Mouse (Mus musculus) CH12.LX (cell line): Measurements from ENCODE around the gene Fam210b. TPM values are rescaled to one million over a fixed set of nuclear protein-coding genes. Genes with fewer than 3 reads are reported as not detected.

Source experiments
- DNase-seq: peaks from one replicate; pipeline ENCODE4 v3.0.0-alpha.2; 2013; ENCODE audit errors: extremely low read depth
- H3K27ac ChIP-seq: 2 replicates; pipeline ENCODE4 v1.5.1; 2012; ENCODE audit warnings: low read depth, mild to moderate bottlenecking, control low read depth, moderate library complexity; ENCODE audit not compliant: insufficient read depth
- H3K27me3 ChIP-seq: replicated peaks from 2 replicates; pipeline ENCODE3; 2012; ENCODE audit warnings: inconsistent platforms
- H3K36me3 ChIP-seq, 2 experiments: replicated peaks in 1 of 2; 2 replicates each; pipeline versions ENCODE3 to v1.6.1; 2012; ENCODE audit warnings: inconsistent platforms in 1 of 2, low read length in 1 of 2, mild to moderate bottlenecking in 1 of 2, mixed read lengths in 1 of 2, moderate library complexity in 1 of 2; ENCODE audit not compliant: control insufficient read depth in 1 of 2, insufficient read depth in 1 of 2
- H3K4me1 ChIP-seq, 2 experiments: 2 replicates each; pipeline ENCODE4 v1.6.1; 2012; ENCODE audit warnings: inconsistent platforms in 1 of 2, moderate library complexity in 1 of 2; ENCODE audit not compliant: insufficient read depth in 2 of 2, control insufficient read depth in 1 of 2
- H3K4me2 ChIP-seq: 2 replicates; pipeline ENCODE4 v1.6.1; 2012; ENCODE audit warnings: low read depth, mild to moderate bottlenecking, control low read depth; ENCODE audit not compliant: poor library complexity, insufficient read depth, severe bottlenecking
- H3K4me3 ChIP-seq, 3 experiments: fragments of 150-350 bp in 1 of 3; sonication (generic) in 1 of 3; replicated peaks in 1 of 3; 2 replicates each; pipeline versions ENCODE3 to v1.5.1; 2011 to 2012; ENCODE audit warnings: low read depth in 2 of 3, low read length in 2 of 3, mild to moderate bottlenecking in 2 of 3, moderate library complexity in 2 of 3, control low read depth in 1 of 3, improper control_type of control experiment in 1 of 3, inconsistent platforms in 1 of 3, mixed read lengths in 1 of 3; ENCODE audit not compliant: poor library complexity in 1 of 3
- H3K79me2 ChIP-seq: replicated peaks from 2 replicates; pipeline ENCODE4 v1.6.1; 2012; ENCODE audit warnings: mild to moderate bottlenecking, moderate library complexity; ENCODE audit not compliant: control insufficient read depth, poor library complexity, insufficient read depth, severe bottlenecking; ENCODE audit errors: extremely low read depth
- H3K9ac ChIP-seq: 2 replicates; pipeline ENCODE4 v1.6.1; 2012; ENCODE audit warnings: low read depth, mild to moderate bottlenecking, control low read depth, moderate library complexity; ENCODE audit not compliant: insufficient read depth
- H3K9me3 ChIP-seq: replicated peaks from 2 replicates; pipeline ENCODE3; 2012; ENCODE audit warnings: low read length, inconsistent platforms, mixed read lengths
- BHLHE40 ChIP-seq: IDR thresholded peaks from 2 replicates; pipeline ENCODE4 v1.6.1; 2011; ENCODE audit warnings: mild to moderate bottlenecking, low read depth, low read length, improper control_type of control experiment
- CHD1 ChIP-seq: IDR thresholded peaks from 2 replicates; pipeline ENCODE4 v1.6.1; 2012; ENCODE audit warnings: low read depth, low read length, improper control_type of control experiment, inconsistent platforms
- CHD2 ChIP-seq: IDR thresholded peaks from 2 replicates; pipeline ENCODE4 v1.6.1; 2011; ENCODE audit warnings: low read length, improper control_type of control experiment
- CTCF ChIP-seq, 2 experiments: IDR thresholded peaks in 1 of 2; conservative IDR thresholded peaks in 1 of 2; 2 replicates each; pipeline ENCODE4 v1.5.1; 2011 to 2012; ENCODE audit warnings: low read depth in 2 of 2, low read length in 2 of 2, improper control_type of control experiment in 1 of 2, inconsistent platforms in 1 of 2, mild to moderate bottlenecking in 1 of 2, moderate library complexity in 1 of 2
- ELF1 ChIP-seq: IDR thresholded peaks from 2 replicates; pipeline ENCODE4 v1.6.1; 2014; ENCODE audit warnings: low read depth, mild to moderate bottlenecking, inconsistent platforms, low read length, improper control_type of control experiment
- EP300 ChIP-seq: IDR thresholded peaks from 2 replicates; pipeline ENCODE4 v1.6.1; 2011; ENCODE audit warnings: low read length, improper control_type of control experiment
- ETS1 ChIP-seq: conservative IDR thresholded peaks from 2 replicates; pipeline ENCODE4 v1.6.1; 2012; ENCODE audit warnings: low read depth, mild to moderate bottlenecking, inconsistent platforms, low read length, improper control_type of control experiment, moderate library complexity
- HCFC1 ChIP-seq: IDR thresholded peaks from 2 replicates; pipeline ENCODE4 v1.6.1; 2012; ENCODE audit warnings: low read depth, mild to moderate bottlenecking, inconsistent platforms, low read length, improper control_type of control experiment
- IRF4 ChIP-seq: IDR thresholded peaks from 2 replicates; pipeline ENCODE4 v1.6.1; 2014; ENCODE audit warnings: low read depth, mild to moderate bottlenecking, inconsistent platforms, low read length, improper control_type of control experiment
- JUN ChIP-seq: IDR thresholded peaks from 2 replicates; pipeline ENCODE4 v1.6.1; 2011; ENCODE audit warnings: low read depth, mild to moderate bottlenecking, low read length, improper control_type of control experiment, moderate library complexity; ENCODE audit not compliant: insufficient read depth
- JUND ChIP-seq: conservative IDR thresholded peaks from 2 replicates; pipeline ENCODE4 v1.6.1; 2011; ENCODE audit warnings: low read depth, low read length, improper control_type of control experiment
- MAFK ChIP-seq: IDR thresholded peaks from 2 replicates; pipeline ENCODE4 v1.6.1; 2011; ENCODE audit warnings: low read length, improper control_type of control experiment; ENCODE audit not compliant: insufficient replicate concordance
- MAX ChIP-seq: IDR thresholded peaks from 2 replicates; pipeline ENCODE4 v1.6.1; 2011; ENCODE audit warnings: low read length, improper control_type of control experiment
- MAZ ChIP-seq: IDR thresholded peaks from 2 replicates; pipeline ENCODE4 v1.6.1; 2012; ENCODE audit warnings: low read depth, mild to moderate bottlenecking, inconsistent platforms, low read length, improper control_type of control experiment, moderate library complexity
- MXI1 ChIP-seq: IDR thresholded peaks from 2 replicates; pipeline ENCODE4 v1.6.1; 2011; ENCODE audit warnings: mild to moderate bottlenecking, low read depth, low read length, improper control_type of control experiment
- MYC ChIP-seq: IDR thresholded peaks from 2 replicates; pipeline ENCODE4 v1.6.1; 2011; ENCODE audit warnings: low read depth, mild to moderate bottlenecking, improper control_type of control experiment, low read length
- NELFE ChIP-seq: IDR thresholded peaks from 2 replicates; pipeline ENCODE4 v1.6.1; 2011; ENCODE audit warnings: low read depth, low read length, improper control_type of control experiment
- PAX5 ChIP-seq: IDR thresholded peaks from 2 replicates; pipeline ENCODE4 v1.6.1; 2012; ENCODE audit warnings: low read length, inconsistent platforms, mixed read lengths
- RAD21 ChIP-seq: IDR thresholded peaks from 2 replicates; pipeline ENCODE4 v1.6.1; 2011; ENCODE audit warnings: low read depth, mild to moderate bottlenecking, low read length, improper control_type of control experiment, moderate library complexity
- RCOR1 ChIP-seq: conservative IDR thresholded peaks from 2 replicates; pipeline ENCODE4 v1.6.1; 2012; ENCODE audit warnings: low read depth, mild to moderate bottlenecking, inconsistent platforms, low read length, improper control_type of control experiment
- SIN3A ChIP-seq: IDR thresholded peaks from 2 replicates; pipeline ENCODE4 v1.6.1; 2012; ENCODE audit warnings: low read length, improper control_type of control experiment, inconsistent platforms
- SMC3 ChIP-seq: IDR thresholded peaks from 2 replicates; pipeline ENCODE4 v1.6.1; 2011; ENCODE audit warnings: low read depth, low read length, improper control_type of control experiment
- TCF12 ChIP-seq: IDR thresholded peaks from 2 replicates; pipeline ENCODE4 v1.6.1; 2014; ENCODE audit warnings: low read depth, mild to moderate bottlenecking, inconsistent platforms, low read length, improper control_type of control experiment
- UBTF ChIP-seq: IDR thresholded peaks from 2 replicates; pipeline ENCODE4 v1.6.1; 2012; ENCODE audit warnings: low read depth, mild to moderate bottlenecking, inconsistent platforms, low read length, improper control_type of control experiment, moderate library complexity
- USF1 ChIP-seq: IDR thresholded peaks from 2 replicates; pipeline ENCODE4 v1.6.1; 2014; ENCODE audit warnings: low read depth, mild to moderate bottlenecking, inconsistent platforms, low read length, improper control_type of control experiment
- USF2 ChIP-seq: conservative IDR thresholded peaks from 2 replicates; pipeline ENCODE4 v1.6.1; 2011; ENCODE audit warnings: low read depth, low read length, improper control_type of control experiment
- ZC3H11A ChIP-seq: IDR thresholded peaks from 2 replicates; pipeline ENCODE4 v1.6.1; 2012; ENCODE audit warnings: low read depth, mild to moderate bottlenecking, inconsistent platforms, low read length, improper control_type of control experiment
- ZKSCAN1 ChIP-seq: IDR thresholded peaks from 2 replicates; pipeline ENCODE4 v1.6.1; 2012; ENCODE audit warnings: low read depth, inconsistent platforms, low read length, improper control_type of control experiment, borderline replicate concordance
- ZMIZ1 ChIP-seq: IDR thresholded peaks from 2 replicates; pipeline ENCODE4 v1.6.1; 2012; ENCODE audit warnings: low read depth, mild to moderate bottlenecking, inconsistent platforms, low read length, improper control_type of control experiment
- ZNF384 ChIP-seq: IDR thresholded peaks from 2 replicates; pipeline ENCODE4 v1.6.1; 2012; ENCODE audit warnings: low read depth, low read length, improper control_type of control experiment, inconsistent platforms
- dilution Hi-C: fragments of 300-500 bp; cut with MboI; formaldehyde crosslinking; loops from 2 replicates; pipeline ENCODE4 v1.14.3; 2020; ENCODE audit warnings: low sequenced_read_pairs; ENCODE audit not compliant: extremely low pct_unique_long_range_greater_than_20kb, extremely low pct_ligation_motif_present
- in situ Hi-C: fragments of 300-500 bp; cut with MboI; formaldehyde crosslinking; loops from 3 replicates; pipeline ENCODE4 v1.14.3; 2019; ENCODE audit warnings: low sequenced_read_pairs, low pct_ligation_motif_present, low pct_unique_long_range_greater_than_20kb, mixed read lengths
- polyA plus RNA-seq: library from polyadenylated mRNA; unstranded; fragments of >175 nt; gene quantifications from 2 replicates; pipeline ENCODE4 v1.2.1, GENCODE M21; 2012; ENCODE audit warnings: low read depth; ENCODE audit not compliant: insufficient read length
- total RNA-seq, 2 experiments: library from RNA; depleted of rRNA; stranded (reverse); fragments of 300-350 nt in 1 of 2; fragments of >200 nt in 1 of 2; gene quantifications; 2 replicates each; pipeline ENCODE4 v1.2.3; 2012 to 2014

Gene Fam210b
- total and polyA plus RNA-seq, 3 experiments = 0.68 to 1.5 (median 1.2) TPM

GRCm38 (mm10) chr2:172399901-172400300 lies 54.5 kb downstream of the Fam210b start:
- TF ChIP-seq MAZ (no peak), EP300 (0 out of 2 replicates have a peak, but pooled peaks have one; percentile 16), MXI1 (peak; percentile 39; the same call in 1 of the 2 replicates), CHD2 (0 out of 2 replicates have a peak, but pooled peaks have one; percentile 12), ETS1 (peak; percentile 19; the same call in 1 of the 2 replicates)
- DNase-seq = peak; percentile 82
- peak overlapping the region; percentile 64 for H3K27ac ChIP-seq

GRCm38 (mm10) chr2:172401116-172401825 lies 55.9 kb downstream of the Fam210b start:
- peaks cover 0 to 14% of the 10 kb centered on the region in 2 experiments for H3K36me3 ChIP-seq
- no peaks in the 10 kb centered on the region; the same call in 1 of the 2 replicates for H3K79me2 ChIP-seq
- in situ Hi-C loops = no loop called here
- DNase-seq = peak; percentile 96
- dilution Hi-C loops = no loop called here
- H3K4me2 ChIP-seq = peak overlapping the region; percentile 2
- no peaks in the 10 kb centered on the region for H3K9me3 ChIP-seq
- H3K27me3 ChIP-seq = no peaks in the 10 kb centered on the region
- peak overlapping the region; percentile 88 for H3K27ac ChIP-seq
- peak overlapping the region; percentile 17; the same call in 1 of the 2 replicates for H3K9ac ChIP-seq
- H3K4me3 ChIP-seq = no peak overlapping the region
- H3K4me1 ChIP-seq = peaks cover 40 to 81% of the 10 kb centered on the region in 2 experiments
- TF ChIP-seq MYC (peak; percentile 82), NELFE (0 out of 2 replicates have a peak, but pooled peaks have one; percentile 34), ZNF384 (peak; percentile 85), USF1 (no peak), IRF4 (peak; percentile 94), ZC3H11A (no peak), CTCF (conservative IDR thresholded peaks at IDR 0.05 in 1 of 2, IDR thresholded peaks at IDR 0.05 in 1 of 2; ENCODE audit: low read depth in 2 of 2, low read length in 2 of 2) (no peak), SMC3 (no peak; the same call in 1 of the 2 replicates), CHD2 (no peak), CHD1 (no peak), MAZ (peak; percentile 49; the same call in 1 of the 2 replicates), USF2 (no peak), BHLHE40 (peak; percentile 61), MAFK (no peak), ZMIZ1 (no peak), SIN3A (peak; percentile 52; the same call in 1 of the 2 replicates), RAD21 (no peak), MAX (no peak), TCF12 (peak; percentile 81), ETS1 (peak; percentile 86), PAX5 (no peak), UBTF (no peak), JUN (peak; percentile 58), HCFC1 (no peak), ELF1 (peak; percentile 67; the same call in 1 of the 2 replicates), RCOR1 (peak; percentile 64; the same call in 1 of the 2 replicates), JUND (peak; percentile 34; the same call in 1 of the 2 replicates), ZKSCAN1 (no peak; the same call in 1 of the 2 replicates), MXI1 (peak; percentile 77)

More at GRCm38 (mm10) chr2:172399901-172400300, 54.5 kb downstream of the Fam210b start:
- dilution Hi-C loops (no loop called here), in situ Hi-C loops (no loop called here)
- peak overlapping the region; percentile 12; the same call in 1 of the 2 replicates for H3K9ac ChIP-seq
- peak overlapping the region; percentile 49 for H3K4me2 ChIP-seq
- H3K4me3 ChIP-seq = peak overlapping the region in 1 of 3 experiments; percentile 9
- peaks cover 7% of the 10 kb centered on the region for H3K9me3 ChIP-seq
- no peaks in the 10 kb centered on the region for H3K27me3 ChIP-seq
- H3K4me1 ChIP-seq = peaks cover 34 to 81% of the 10 kb centered on the region in 2 experiments
- peaks cover 0 to 23% of the 10 kb centered on the region in 2 experiments for H3K36me3 ChIP-seq
- H3K79me2 ChIP-seq = no peaks in the 10 kb centered on the region; the same call in 1 of the 2 replicates
